Mouse (Mus musculus) thymus, postnatal 4 days (tissue): Measurements from ENCODE around the gene Krt73.

ENCODE experiments used
- DNase-seq: peaks from one replicate; pipeline ENCODE4 v3.0.0; 2021

Gene Krt73

DNA sequence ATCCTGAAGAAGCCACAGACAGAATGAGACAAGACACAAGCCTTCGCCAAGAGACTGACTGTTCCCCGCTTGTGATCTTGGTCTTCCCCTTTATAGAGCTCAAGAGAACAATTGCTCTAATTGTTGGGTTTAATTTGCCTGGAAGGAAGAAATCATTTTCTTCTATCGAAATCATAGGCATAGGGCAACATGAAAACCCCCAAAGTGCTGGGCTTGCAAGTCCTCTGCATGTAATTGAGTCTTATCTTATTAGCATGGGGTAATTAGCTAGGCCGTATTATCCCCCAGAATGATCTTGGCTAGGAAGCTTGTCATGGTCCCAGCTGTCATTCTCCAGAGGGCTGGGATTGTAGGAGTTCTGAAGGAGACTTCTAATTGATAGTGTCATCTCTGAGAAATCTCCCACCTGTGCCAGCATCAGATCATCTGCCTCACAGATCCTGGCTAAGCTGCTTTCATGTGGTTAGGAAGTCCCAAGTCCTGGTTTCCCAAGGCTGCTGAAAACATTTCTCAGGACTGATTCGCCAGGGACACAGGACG lies at the start of gene Krt73:
Gene Krt73, minus strand, starts transcription at position 51 of the 540 bp plus-strand sequence.
- no peak for DNase-seq

DNA sequence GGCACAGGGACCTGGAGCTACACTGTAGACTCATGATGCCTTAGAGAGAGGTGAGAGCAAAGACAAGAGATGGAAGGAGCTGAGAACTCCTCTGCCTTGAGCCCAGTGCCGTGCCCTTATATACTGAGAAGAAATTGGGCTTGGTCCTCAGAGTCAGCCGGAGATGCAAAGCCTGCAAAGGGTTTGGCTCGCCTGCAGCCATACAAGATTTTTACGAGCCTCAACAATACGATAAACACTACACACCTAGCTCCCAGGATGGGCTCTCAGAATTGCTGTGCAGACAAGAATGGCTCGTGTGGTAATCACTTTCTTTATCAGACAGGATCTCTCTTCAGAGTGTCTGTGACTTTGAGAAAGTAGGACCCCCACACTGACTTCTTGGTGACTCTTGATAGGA lies 48.5 kb upstream of the Krt73 start, which contains the start of gene Krt1:
Gene Krt1, minus strand, starts transcription at position 101 of the 400 bp plus-strand sequence.
- DNase-seq = no peak

DNA sequence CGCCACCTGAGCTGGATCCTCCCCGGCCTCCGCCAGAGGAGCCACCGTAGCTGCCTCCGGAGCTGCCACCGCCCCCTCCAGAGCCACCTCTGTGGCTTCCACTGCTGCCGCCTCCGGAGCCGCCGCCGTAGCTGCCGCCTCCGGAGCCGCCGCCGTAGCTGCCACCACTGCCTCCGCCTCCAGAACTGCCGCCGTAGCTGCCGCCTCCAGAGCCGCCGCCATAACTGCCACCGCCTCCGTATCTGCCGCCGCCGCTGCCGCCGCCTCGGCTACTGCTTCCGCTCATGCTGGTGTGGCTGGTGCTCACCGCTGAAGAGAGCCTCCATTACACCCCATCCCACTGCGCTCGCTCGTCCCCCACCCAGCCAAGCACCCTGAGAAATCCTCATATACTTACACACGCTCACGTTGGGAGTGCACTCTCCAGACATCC lies 43.8 kb upstream of the Krt73 start:
- DNase-seq = peak; percentile 70

DNA sequence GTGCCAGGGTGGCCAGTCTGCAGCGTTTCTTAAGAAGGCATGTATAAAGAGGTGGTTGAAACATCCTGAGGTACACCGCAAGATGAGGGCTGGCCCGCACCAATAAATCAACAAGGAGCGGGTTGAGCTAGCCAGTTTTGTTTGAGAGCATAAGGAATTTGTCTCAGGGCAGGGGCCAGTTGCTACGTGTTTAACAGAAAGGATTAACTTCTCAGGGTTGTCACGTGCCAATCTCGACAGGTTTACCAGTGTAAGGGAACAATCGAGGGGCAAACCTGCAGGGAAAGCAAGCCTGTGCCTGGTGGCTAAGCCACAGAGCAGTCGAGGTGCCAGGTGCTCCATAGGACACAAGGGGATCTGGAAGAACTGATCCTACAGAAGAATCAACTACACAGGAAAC lies 41.0 kb upstream of the Krt73 start:
- DNase-seq = no peak

DNA sequence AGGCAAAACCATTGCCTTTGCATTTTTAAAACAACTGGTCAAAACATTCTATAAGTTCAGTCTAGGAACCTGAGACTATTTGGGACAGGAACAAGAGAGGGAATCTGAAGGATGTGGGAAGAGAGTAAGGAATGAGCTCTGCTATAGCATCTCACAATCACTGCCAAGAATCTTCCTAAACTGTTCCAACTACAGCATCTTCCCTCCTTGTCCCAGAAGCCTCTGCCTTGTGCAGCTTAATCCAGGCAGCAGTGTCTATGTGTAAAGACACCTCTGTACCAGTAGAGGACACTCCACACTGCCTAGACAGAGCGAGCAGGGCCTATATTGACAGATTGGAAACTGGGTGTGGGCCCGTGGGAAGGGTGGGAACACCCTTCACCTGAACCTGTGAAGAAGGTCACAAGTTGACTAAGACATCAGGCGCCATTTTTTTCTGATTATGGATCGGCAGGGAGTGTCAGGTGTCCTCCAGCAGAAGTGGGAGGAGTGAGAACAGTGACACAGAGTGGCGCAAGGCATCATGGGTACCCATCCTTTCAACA lies 32.7 kb upstream of the Krt73 start:
- DNase-seq = no peak

DNA sequence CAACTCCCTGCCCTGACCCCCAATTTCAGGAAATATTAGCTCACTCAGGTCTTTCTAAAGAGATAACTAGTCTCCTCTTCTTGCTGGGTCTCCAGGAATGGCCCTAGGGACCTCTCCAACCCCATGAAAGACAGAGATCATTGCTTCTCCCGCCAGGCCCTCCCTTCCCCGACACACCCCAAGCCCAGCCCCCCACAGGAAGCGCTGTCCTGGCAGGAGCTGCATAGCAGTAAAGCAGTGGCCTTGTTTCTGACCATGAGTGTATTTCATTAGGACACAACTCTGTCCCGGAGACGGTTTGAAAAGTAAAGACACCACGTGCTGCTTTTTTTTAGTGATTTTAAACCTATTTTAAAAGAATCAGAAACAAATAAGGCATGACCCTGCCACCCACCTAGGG lies 31.0 kb upstream of the Krt73 start:
- no peak for DNase-seq

DNA sequence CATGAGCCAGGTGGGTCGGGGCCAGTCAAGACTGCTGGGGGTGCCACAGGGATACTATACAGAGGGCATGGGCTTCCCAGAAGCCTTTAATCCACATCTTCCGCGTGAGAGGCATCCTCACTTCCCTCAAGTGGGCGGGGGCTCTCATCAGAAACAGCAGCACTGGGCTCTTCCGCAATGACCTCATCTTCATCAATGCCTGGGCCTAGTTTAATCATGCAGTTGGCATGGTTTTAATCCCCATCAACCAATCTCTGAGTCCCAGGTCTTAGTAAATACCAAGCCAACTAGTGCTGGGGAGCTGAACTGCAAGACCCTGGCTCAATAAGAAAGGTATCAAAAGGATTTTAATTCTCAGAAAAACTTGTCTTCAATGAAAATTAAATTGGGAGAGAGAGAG lies 27.3 kb upstream of the Krt73 start:
- no peak for DNase-seq

DNA sequence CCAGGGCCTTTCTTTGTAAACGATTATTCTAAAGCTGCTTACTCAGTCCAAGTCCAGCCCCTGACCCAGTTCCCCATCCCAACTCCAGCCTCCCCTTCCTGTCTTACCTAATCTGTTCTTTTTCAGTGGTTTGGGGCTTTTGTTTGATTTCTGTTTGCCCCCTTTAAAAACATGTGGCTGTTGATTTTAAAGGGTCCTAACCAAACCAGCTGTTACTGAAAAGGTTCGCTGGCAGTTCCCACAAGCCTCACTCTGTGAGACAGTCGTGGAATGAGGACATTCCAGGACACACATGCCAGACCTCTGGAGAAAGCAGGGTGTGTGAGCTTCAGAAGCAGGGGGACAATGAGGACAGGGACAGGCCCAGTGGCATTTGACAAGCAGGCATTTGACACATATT lies 19.6 kb upstream of the Krt73 start:
- no peak for DNase-seq

DNA sequence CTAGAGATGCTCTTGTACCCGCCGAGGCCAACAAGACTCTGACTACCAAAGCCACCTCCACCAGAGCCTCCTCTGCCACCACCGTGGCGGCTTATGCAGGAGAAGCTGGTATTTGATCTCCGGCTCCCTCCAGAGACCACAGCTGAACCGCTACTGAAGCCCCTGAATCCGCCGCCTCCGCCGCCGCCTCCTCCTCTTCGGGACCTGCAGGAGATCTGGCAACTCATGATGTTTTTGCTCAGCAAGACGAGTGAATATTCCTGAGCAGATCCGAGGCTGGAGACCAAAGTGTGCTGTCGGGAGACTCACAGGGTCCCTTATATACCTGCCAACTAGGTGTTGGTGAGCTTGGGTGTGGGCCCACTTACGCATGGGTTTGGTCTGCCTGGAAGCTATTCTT lies 15.7 kb upstream of the Krt73 start, which contains the start of gene Krt2:
Gene Krt2, minus strand, starts transcription at position 295 of the 400 bp plus-strand sequence.
- DNase-seq = no peak

DNA sequence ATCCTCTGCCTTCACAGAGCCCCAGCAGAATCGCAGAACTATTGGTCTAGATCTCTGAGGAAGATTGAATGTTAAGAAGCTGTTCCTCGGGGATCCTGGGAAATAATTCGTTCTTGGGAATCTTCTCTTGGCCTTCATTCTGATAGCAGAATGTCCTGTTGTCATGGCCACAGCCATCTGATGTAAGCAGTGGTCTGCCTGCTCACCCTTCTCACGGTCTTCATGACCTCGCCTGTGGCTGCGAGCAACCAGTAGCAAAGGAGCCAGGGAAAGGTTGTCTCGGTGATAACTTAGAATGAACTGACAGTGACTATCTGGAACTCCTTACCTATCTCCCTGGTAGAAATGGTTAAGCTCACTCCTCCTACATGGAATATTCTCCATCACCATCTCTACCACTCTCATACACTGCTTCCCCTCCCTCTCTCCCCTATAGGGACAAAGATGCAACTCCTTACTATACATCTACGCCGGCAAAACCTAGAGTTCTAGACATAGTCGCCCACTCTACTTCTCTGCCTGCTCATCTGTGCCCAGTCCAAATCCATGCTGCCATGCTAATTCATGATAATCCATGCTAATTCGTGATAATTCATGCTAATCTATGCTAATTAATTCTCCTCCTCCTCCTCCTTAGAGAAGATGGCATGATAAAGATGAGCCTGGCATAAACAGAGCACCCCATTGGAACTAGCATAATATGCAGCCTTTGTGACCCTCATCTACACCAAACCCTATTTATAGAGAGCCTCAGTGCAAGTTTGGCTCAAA lies 1.1 kb upstream of the Krt73 start:
- DNase-seq = no peak

DNA sequence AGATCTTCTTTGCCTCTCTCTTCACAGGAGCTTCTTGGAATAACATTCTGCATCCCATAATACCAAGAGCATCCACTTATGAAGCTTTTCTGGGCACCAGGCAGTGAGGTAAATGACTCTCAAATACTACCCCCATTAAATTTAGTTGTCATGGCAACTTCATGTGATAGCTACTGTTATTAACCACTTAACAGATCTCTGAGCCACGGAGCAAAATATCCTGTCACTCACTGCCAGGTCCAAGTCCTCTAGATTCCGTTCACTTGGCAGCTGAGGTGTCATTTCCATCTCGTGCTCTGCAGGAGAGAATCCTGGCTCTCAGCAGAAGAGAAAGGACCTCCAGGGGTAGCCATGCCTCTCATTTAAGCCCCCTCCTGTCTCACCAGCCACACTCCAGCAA lies 11.3 kb downstream of the Krt73 start:
- DNase-seq = no peak

DNA sequence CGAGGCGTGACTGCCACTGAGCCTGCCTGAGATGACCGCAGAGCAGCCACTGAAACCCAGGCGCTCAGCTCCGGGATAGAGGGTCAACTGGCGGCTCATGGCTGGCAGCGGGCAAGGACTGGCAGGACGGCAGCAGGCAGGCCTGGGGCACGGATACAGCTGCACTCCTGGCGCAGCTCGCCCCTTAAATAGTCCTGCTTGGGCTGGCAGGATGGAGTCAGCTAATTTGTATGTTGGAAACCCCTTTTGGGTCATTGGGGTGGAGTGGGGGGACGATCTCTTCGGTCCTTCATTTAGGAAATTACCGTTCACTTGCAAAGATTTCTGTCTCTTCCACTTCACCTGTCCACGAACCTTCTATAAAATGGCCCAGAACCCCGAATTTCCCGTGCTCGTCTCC lies 15.8 kb downstream of the Krt73 start, which contains the start of gene Krt72:
Gene Krt72, minus strand, starts transcription at position 101 of the 400 bp plus-strand sequence.
- no peak for DNase-seq

DNA sequence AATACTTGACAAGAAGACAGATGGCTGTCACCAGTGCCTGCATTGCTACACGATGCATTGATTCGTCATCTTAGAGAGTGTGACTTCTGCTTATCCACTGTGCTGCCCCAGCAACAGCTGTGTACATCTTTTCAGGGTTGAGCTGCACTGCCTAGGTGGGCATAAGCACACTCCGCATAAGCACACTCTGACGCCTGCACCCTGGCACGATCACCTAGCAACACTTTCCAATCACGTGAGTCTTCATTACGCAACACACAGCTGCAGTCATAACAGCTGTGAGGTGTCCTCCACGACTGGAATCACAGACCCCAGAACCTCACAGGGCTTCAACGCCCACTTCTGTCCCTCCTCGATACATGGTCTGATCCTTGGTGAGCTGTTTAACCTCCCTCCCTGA lies 28.7 kb downstream of the Krt73 start:
- DNase-seq = no peak

DNA sequence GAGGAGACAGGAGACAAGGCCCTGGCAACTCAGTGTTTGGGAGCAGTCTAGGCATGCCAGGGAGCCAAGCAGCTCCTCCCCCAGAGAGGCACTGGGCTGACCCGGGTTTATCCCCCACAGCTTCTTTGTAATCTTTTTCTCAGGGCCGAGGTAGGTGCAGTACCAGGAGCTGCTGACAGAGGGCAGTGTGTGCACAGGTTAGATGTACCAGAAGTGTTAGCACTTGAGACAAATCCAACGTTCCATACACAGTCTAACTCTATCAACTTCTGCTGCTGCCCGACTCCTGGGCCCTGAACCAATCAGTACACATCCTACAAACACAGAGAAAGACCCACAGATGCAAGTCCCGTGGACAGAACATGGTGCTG lies 29.4 kb downstream of the Krt73 start:
- DNase-seq = peak; percentile 86

DNA sequence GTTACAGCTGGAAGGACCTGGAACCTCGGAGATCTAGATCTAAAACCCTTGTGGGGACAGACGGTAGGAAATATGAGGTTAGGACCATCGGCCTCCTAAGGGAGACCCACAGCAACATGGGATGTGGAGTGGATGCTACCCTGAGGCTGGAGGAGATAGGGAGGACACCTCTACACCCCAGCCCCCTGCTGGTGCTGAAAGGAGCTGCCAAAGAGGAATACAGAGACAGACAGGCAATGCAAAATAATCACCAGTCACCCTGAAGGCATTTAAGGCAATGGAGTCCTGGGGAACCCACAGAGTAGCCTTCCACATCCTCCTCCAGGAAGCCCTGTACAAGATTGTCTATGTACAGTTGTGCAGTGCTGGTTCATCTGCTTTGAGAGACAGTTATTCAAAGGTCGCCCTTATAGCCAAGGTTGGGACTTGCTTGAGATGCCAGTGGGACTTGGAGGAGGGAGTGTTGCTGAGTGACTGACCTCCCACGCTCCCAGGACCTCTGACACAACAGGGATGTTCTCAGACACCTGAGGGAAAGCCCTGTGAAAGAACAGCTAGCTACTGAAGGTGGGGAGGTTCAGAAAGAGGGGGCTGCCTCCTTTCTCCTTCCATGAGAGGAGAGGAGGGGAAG lies 30.0 kb downstream of the Krt73 start:
- peak; percentile 38 for DNase-seq

DNA sequence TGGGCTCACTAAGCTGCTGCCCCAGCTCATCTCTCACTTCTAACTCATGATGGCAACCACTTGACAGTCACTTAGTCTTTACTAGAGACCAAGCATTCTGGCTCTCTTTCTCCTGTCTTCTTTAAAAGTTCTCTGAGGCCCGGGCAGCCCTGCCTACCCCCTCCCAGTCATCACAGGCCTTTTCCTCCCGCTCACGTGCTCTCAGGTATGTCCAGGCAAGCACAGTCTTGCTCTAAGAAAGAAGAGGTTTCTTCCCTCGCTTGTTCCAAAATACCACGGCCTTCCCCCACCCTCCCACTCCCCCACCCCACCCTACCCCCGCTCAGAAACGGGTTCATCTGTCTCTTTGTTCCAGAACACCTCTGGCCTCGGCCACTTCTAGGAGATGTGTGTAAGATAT lies 31.9 kb downstream of the Krt73 start:
- DNase-seq = no peak
